Mouse (Mus musculus) cortical plate, adult 2 months (tissue): ENCODE measurements at regions not wholly inside any gene's neighbourhood (a gene's known extent, or its start where the extent isn't known, plus 50 kb on each side); places are given as distances from the start of the nearest gene placed in this dataset.

Source experiments
- CTCF ChIP-seq: fragments of 200-500 bp; IDR thresholded peaks from 2 replicates; pipeline ENCODE4 v1.5.1; 2011; ENCODE audit warnings: mild to moderate bottlenecking, control low read depth, low read length; ENCODE audit not compliant: insufficient read depth; ENCODE audit errors: extremely low read depth
- POLR2A ChIP-seq: fragments of 200-500 bp; IDR thresholded peaks from 2 replicates; pipeline ENCODE4 v1.6.1; 2011; ENCODE audit warnings: mild to moderate bottlenecking, low read length, control low read depth; ENCODE audit not compliant: insufficient read depth; ENCODE audit errors: extremely low read depth

DNA sequence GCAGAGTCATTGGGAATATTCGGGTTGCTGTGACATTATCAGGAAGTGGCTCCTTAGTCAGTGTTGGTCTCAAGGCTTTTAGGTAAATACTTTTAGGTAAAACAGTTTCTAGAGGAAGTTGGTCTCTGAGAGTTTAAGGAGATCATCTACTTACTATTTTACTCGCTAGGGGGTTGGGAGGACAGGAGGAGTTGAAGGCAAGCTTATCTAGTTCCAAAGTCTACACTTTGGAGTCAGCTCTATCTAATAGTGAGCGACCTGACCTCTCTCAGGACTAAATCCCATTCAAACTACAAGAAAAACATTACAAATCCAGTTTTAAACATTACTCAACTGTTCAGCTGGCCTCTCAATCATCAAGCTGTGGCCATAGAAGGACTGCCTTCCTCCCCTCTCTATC lies 287.1 kb downstream of the Maf start:
- TF ChIP-seq CTCF, result no peak
- no peak for TF ChIP-seq POLR2A
